Mouse (Mus musculus) brain, embryonic 14.5 days (tissue): ENCODE measurements at regions not wholly inside any gene's neighbourhood (a gene's known extent, or its start where the extent isn't known, plus 50 kb on each side); places are given as distances from the start of the nearest gene placed in this dataset.
A peak's percentile ranks its signal among the peaks of the same experiment; 100 is the strongest.

Source experiments
- DNase-seq: peaks from one replicate; pipeline ENCODE4 v3.0.0-alpha.2; 2011; ENCODE audit warnings: low read depth
- CTCF ChIP-seq: fragments of 200-500 bp; IDR thresholded peaks from 2 replicates; pipeline ENCODE4 v1.5.1; 2012; ENCODE audit warnings: inconsistent platforms, mild to moderate bottlenecking, moderate library complexity, borderline replicate concordance; ENCODE audit not compliant: insufficient read depth, insufficient read length; ENCODE audit errors: extremely low read depth
- POLR2A ChIP-seq: fragments of 200-500 bp; IDR thresholded peaks from 2 replicates; pipeline ENCODE4 v1.6.1; 2012; ENCODE audit warnings: mild to moderate bottlenecking, inconsistent platforms, borderline replicate concordance; ENCODE audit not compliant: poor library complexity, insufficient read depth, insufficient read length, severe bottlenecking; ENCODE audit errors: extremely low read depth

- peak; percentile 71 for DNase-seq
- TF ChIP-seq CTCF (no peak), POLR2A (no peak)
Observed at GRCm38 (mm10) chr12:118455609-118456008, 154.4 kb upstream of the Sp4 start.

GRCm38 (mm10) chr12:118439626-118440025 is 138.4 kb upstream of the Sp4 start:
- TF ChIP-seq CTCF (no peak), POLR2A (no peak)
- no peak for DNase-seq

- DNase-seq, result no peak
- TF ChIP-seq CTCF, result no peak
- no peak for TF ChIP-seq POLR2A
Observed at GRCm38 (mm10) chr12:118438882-118439281, 137.6 kb upstream of the Sp4 start.

GRCm38 (mm10) chr12:118432703-118433102 is 131.5 kb upstream of the Sp4 start:
- DNase-seq, result peak; percentile 31
- no peak for TF ChIP-seq POLR2A
- TF ChIP-seq CTCF, result no peak

GRCm38 (mm10) chr12:118428384-118428783 is 127.1 kb upstream of the Sp4 start:
- TF ChIP-seq CTCF, result no peak
- TF ChIP-seq POLR2A, result no peak
- no peak for DNase-seq

- TF ChIP-seq CTCF, result no peak
- no peak for TF ChIP-seq POLR2A
- no peak for DNase-seq
Observed at GRCm38 (mm10) chr12:118415956-118416355, 114.7 kb upstream of the Sp4 start.

- DNase-seq, result no peak
- no peak for TF ChIP-seq CTCF
- no peak for TF ChIP-seq POLR2A
Observed at GRCm38 (mm10) chr12:118411767-118412430, 110.7 kb upstream of the Sp4 start.

- DNase-seq, result no peak
- TF ChIP-seq CTCF (no peak), POLR2A (no peak)
Observed at GRCm38 (mm10) chr12:118410917-118411316, 109.7 kb upstream of the Sp4 start.

GRCm38 (mm10) chr12:118405135-118405534 is 103.9 kb upstream of the Sp4 start:
- DNase-seq, result peak; percentile 69
- TF ChIP-seq CTCF (no peak), POLR2A (no peak)

- TF ChIP-seq POLR2A (no peak), CTCF (no peak)
- DNase-seq, result peak; percentile 18
Observed at GRCm38 (mm10) chr12:118404171-118404570, 102.9 kb upstream of the Sp4 start.

- no peak for DNase-seq
- TF ChIP-seq CTCF, result no peak
- no peak for TF ChIP-seq POLR2A
Observed at GRCm38 (mm10) chr12:118403519-118404087, 102.4 kb upstream of the Sp4 start.

GRCm38 (mm10) chr12:118401377-118401776 is 100.1 kb upstream of the Sp4 start:
- TF ChIP-seq POLR2A, result no peak
- TF ChIP-seq CTCF, result no peak
- peak; percentile 7 for DNase-seq
